Mouse (Mus musculus): ENCODE measurements around the gene Gstt2. TPM values are rescaled to one million over a fixed set of nuclear protein-coding genes. Genes with fewer than 3 reads are reported as not detected.
"Not testable (repeated sequence)": the region's sequence is repeated elsewhere in the genome, so short reads cannot be mapped to it uniquely, and the experiment has no call there.

Gstt2 gene
- polyA plus RNA-seq, 1 experiment from 2014 or later = 53.0 TPM

DNA sequence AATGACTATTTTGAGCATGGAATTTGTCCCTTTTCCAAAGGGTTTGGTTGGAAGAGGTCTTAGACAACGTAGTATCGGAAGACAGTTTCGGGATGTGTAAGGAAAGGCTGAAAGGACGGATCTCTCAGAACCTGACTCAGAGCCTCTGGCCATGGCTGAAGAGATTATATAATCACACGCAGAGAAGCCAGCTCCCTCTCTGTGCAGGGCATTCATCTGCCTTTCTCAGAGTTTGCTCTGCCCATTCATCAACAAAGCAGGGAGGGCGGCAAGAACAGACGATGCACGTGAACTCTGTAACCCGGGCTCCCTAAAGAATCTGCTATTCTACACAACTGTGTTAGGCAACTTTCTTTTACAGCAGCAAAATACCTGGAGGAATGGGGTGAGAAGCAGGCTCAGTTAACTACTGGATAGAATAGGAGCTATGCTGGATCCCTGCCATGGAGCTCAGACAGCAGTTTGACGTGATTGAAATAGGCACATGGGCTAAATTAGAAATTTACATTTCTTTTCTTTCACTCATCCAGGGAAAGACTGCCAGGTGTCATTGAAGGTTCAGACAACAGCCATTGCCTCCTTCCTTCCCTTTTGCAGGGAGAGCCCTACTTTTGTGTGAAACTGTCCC, 36.4 kb upstream of the Gstt2 start:
- H3K9me3 ChIP-seq (ENCODE audit: low read length) = no peaks in the 10 kb centered on the region
- H3K4me2 ChIP-seq (replicated peaks; ENCODE audit: low read depth, low read length) = peak overlapping the region; percentile 71
- no peaks in the 10 kb centered on the region for H3K36me3 ChIP-seq (ENCODE audit: insufficient read depth, low read length)
- no peaks in the 10 kb centered on the region for H3K27me3 ChIP-seq (ENCODE audit: insufficient read depth, low read length)
- WGBS = 46% methylated on average over 10 of the region's 10 CpGs
- H3K9ac ChIP-seq (replicated peaks; ENCODE audit: low read length) = peak overlapping the region; percentile 60; the same call in 1 of the 2 replicates
- H3K4me3 ChIP-seq (ENCODE audit: low read length) = peak overlapping the region; percentile 39
- no peak for ATAC-seq (ENCODE audit: low FRiP score, low TSS enrichment)
- H3K4me1 ChIP-seq (ENCODE audit: insufficient read depth, low read length) = peaks cover 11% of the 10 kb centered on the region; the same call in 1 of the 2 replicates
- peak overlapping the region; percentile 40; the same call in 1 of the 2 replicates for H3K27ac ChIP-seq (ENCODE audit: low read length)

DNA sequence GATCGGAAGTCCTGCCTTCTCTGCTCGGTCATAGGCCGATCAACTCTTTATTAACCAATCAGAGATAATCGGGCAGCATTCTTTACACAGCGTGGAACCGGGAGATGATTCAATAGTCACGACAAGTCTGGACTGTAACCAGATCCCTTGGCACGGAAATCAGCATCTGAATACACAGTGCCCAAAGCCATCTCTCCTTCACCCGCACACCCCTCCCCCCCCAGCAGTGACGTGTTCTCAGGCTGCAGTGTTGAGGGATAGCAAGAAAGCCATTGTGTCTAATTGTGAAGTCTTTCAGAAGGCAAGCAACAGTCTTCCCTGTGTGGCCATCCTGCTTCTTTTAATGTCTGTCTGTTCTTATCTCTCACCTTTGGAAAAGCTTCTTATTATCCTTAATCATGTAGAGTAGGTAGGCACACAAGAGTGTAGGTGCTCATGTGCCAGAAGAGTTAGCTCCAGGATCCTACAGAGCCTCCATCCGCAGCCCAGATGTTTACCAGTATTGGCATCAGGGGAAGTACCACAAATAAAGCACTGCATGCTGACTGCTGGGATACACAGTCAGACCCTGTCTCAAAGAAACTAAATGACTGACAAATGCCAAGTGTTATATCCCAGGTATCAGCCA, 35.8 kb upstream of the Gstt2 start:
- 3% methylated on average over 11 of the region's 11 CpGs for WGBS

GRCm38 (mm10) chr10:75872025-75872914, 35.0 kb upstream of the Gstt2 start:
- H3K9me3 ChIP-seq (ENCODE audit: low read length) = no peaks in the 10 kb centered on the region
- 37% methylated on average over 10 of the region's 10 CpGs for WGBS
- peak overlapping the region; percentile 7 for H3K27ac ChIP-seq (ENCODE audit: low read length)
- no peaks in the 10 kb centered on the region for H3K36me3 ChIP-seq (ENCODE audit: insufficient read depth, low read length)
- H3K4me3 ChIP-seq (ENCODE audit: low read length) = peak overlapping the region; percentile 39
- H3K4me2 ChIP-seq (replicated peaks; ENCODE audit: low read depth, low read length) = peak overlapping the region; percentile 71
- H3K9ac ChIP-seq (replicated peaks; ENCODE audit: low read length) = peak overlapping the region; percentile 63
- H3K4me1 ChIP-seq (ENCODE audit: insufficient read depth, low read length) = peaks cover 11% of the 10 kb centered on the region; the same call in 1 of the 2 replicates
- no peaks in the 10 kb centered on the region for H3K27me3 ChIP-seq (ENCODE audit: insufficient read depth, low read length)
- no peak for ATAC-seq (ENCODE audit: low FRiP score, low TSS enrichment)

More for the DNA sequence above, 35.8 kb upstream of the Gstt2 start:
- peak overlapping the region; percentile 71 for H3K4me2 ChIP-seq (replicated peaks; ENCODE audit: low read depth, low read length)
- peak overlapping the region; percentile 39 for H3K4me3 ChIP-seq (ENCODE audit: low read length)
- H3K9ac ChIP-seq (replicated peaks; ENCODE audit: low read length) = peak overlapping the region; percentile 63
- no peaks in the 10 kb centered on the region for H3K27me3 ChIP-seq (ENCODE audit: insufficient read depth, low read length)
- H3K9me3 ChIP-seq (ENCODE audit: low read length) = no peaks in the 10 kb centered on the region
- ATAC-seq (ENCODE audit: low FRiP score, low TSS enrichment) = peak; percentile 98
- H3K36me3 ChIP-seq (ENCODE audit: insufficient read depth, low read length) = no peaks in the 10 kb centered on the region
- peaks cover 11% of the 10 kb centered on the region; the same call in 1 of the 2 replicates for H3K4me1 ChIP-seq (ENCODE audit: insufficient read depth, low read length)
- peak overlapping the region; percentile 40 for H3K27ac ChIP-seq (ENCODE audit: low read length)

DNA sequence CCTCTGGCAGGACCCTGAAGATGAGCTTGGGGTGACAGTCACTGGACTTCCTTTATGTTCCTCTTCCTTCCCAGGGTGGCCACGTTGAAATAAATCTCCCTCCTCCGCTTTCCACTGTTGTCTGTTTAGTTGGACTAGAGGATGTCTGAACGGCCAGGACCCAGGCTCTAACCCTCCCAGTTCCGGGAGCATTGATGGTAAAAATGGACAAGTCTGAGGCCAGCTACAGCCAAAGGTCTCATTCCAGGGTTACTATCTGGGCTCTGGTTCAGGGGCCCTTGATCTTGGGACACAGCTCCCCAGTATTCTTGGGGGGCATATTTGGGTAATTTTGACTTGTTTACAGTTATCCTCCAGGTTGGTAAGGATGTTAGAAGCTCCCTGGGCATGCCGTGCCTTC, 24.4 kb upstream of the Gstt2 start:
- H3K4me1 ChIP-seq (ENCODE audit: insufficient read depth, low read length) = peaks cover 20% of the 10 kb centered on the region
- no peak overlapping the region for H3K9ac ChIP-seq (replicated peaks; ENCODE audit: low read length)
- no peak overlapping the region for H3K27ac ChIP-seq (ENCODE audit: low read length)
- no peak overlapping the region for H3K4me3 ChIP-seq (ENCODE audit: low read length)
- no peak overlapping the region for H3K4me2 ChIP-seq (replicated peaks; ENCODE audit: low read depth, low read length)
- ATAC-seq (ENCODE audit: low FRiP score, low TSS enrichment) = no peak
- peaks cover 16% of the 10 kb centered on the region for H3K36me3 ChIP-seq (ENCODE audit: insufficient read depth, low read length)
- no peaks in the 10 kb centered on the region for H3K9me3 ChIP-seq (ENCODE audit: low read length)
- 76% methylated on average over 5 of the region's 5 CpGs for WGBS
- no peaks in the 10 kb centered on the region for H3K27me3 ChIP-seq (ENCODE audit: insufficient read depth, low read length)

GRCm38 (mm10) chr10:75860746-75861145, 23.5 kb upstream of the Gstt2 start:
- Histone ChIP-seq H3K9ac (replicated peaks; ENCODE audit: low read length) (peak overlapping the region; percentile 93; the same call in 1 of the 2 replicates), H3K27ac (ENCODE audit: low read length) (peak overlapping the region; percentile 95), H3K36me3 (ENCODE audit: insufficient read depth, low read length) (peaks cover 17% of the 10 kb centered on the region), H3K4me1 (ENCODE audit: insufficient read depth, low read length) (peaks cover 20% of the 10 kb centered on the region), H3K9me3 (ENCODE audit: low read length) (no peaks in the 10 kb centered on the region), H3K27me3 (ENCODE audit: insufficient read depth, low read length) (no peaks in the 10 kb centered on the region), H3K4me3 (ENCODE audit: low read length) (no peak overlapping the region), H3K4me2 (replicated peaks; ENCODE audit: low read depth, low read length) (no peak overlapping the region)
- 40% methylated on average over 7 of the region's 7 CpGs for WGBS
- ATAC-seq (ENCODE audit: low FRiP score, low TSS enrichment) = no peak

DNA sequence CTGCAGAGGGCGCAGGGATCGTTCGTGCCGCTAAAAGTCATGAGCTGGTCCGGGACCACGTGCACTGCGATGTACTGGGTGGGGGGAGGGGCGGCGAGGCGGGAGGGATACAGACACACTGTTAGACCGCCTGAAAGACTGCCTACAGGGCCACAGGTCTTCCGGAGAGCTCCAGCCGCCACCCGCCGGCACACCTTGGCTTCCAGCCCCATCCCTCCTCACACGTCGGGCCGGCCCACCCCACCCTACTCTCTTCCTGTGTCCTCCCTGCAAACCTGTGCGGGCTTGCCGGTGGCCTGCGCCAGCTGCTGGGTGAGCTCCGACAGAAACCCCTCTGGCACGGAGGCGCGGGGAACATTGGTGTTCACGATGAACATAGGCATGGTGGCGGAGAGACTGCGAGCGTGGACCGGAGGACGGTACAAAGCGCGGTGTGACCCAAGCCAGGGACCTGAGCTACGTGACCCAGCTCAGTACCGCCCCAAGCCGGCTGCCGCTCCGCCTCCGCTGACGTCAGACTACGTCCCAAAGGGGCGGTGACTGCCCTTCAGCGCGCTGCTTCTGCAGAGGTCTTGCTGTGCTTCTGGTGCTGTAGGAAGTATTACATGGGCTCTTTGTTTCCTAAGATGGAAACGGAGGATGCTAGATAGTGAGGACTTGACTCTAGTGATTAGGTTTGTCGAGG, 22.7 kb upstream of the Gstt2 start, which contains the start of gene Mif:
Mif (minus strand) TSS at position 455 of the 685 bp plus-strand sequence.
- not testable (repeated sequence) for H3K9me3 ChIP-seq (ENCODE audit: low read length); H3K27me3 ChIP-seq (ENCODE audit: insufficient read depth, low read length)
- Histone ChIP-seq H3K4me1 (ENCODE audit: insufficient read depth, low read length) (peaks cover 20% of the 10 kb centered on the region), H3K36me3 (ENCODE audit: insufficient read depth, low read length) (peaks cover 17% of the 10 kb centered on the region), H3K4me2 (replicated peaks; ENCODE audit: low read depth, low read length) (peak within 1 kb of the TSS; percentile 69), H3K4me3 (ENCODE audit: low read length) (peak within 1 kb of the TSS; percentile 80), H3K27ac (ENCODE audit: low read length) (peak within 1 kb of the TSS; percentile 95), H3K9ac (replicated peaks; ENCODE audit: low read length) (peak within 1 kb of the TSS; percentile 93)
- ATAC-seq (ENCODE audit: low FRiP score, low TSS enrichment) = peak; percentile 96
- WGBS = 1% methylated on average over 43 of the region's 46 CpGs

DNA sequence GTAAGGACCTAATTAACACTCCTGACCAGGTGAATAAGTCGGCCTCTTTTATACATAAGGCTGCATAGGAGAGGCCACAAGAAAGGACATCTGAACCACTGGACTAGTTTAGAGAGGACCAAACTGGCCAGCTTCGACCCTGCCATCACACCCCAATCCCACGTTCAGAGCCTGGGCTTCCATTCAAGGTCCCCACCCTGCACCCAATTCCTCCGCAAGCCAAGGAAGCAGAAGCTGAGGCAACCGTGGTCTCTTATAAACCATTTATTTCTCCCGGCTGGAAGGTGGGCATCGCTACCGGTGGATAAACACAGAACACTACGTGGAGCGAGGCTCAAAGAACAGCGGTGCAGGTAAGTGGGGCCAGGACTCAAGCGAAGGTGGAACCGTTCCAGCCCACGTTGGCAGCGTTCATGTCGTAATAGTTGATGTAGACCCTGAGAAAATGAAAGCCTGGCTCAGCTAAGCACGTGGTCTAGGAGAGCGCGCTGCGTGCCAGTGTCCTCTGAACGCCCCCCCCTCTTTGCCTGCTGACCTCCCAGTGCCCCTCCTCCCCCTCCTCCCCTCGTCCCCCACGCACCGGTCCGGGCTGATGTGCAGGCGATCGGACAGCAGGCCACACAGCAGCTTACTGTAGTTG, 22.0 kb upstream of the Gstt2 start:
- H3K4me2 ChIP-seq (replicated peaks; ENCODE audit: low read depth, low read length) = peak overlapping the region; percentile 69
- ATAC-seq (ENCODE audit: low FRiP score, low TSS enrichment) = peak; percentile 70
- H3K27me3 ChIP-seq (ENCODE audit: insufficient read depth, low read length) = no peaks in the 10 kb centered on the region
- H3K27ac ChIP-seq (ENCODE audit: low read length) = peak overlapping the region; percentile 95
- H3K9ac ChIP-seq (replicated peaks; ENCODE audit: low read length) = peak overlapping the region; percentile 93
- H3K4me1 ChIP-seq (ENCODE audit: insufficient read depth, low read length) = peaks cover 20% of the 10 kb centered on the region
- WGBS = 2% methylated on average over 20 of the region's 27 CpGs
- peaks cover 17% of the 10 kb centered on the region for H3K36me3 ChIP-seq (ENCODE audit: insufficient read depth, low read length)
- no peaks in the 10 kb centered on the region for H3K9me3 ChIP-seq (ENCODE audit: low read length)
- peak overlapping the region; percentile 80 for H3K4me3 ChIP-seq (ENCODE audit: low read length)

DNA sequence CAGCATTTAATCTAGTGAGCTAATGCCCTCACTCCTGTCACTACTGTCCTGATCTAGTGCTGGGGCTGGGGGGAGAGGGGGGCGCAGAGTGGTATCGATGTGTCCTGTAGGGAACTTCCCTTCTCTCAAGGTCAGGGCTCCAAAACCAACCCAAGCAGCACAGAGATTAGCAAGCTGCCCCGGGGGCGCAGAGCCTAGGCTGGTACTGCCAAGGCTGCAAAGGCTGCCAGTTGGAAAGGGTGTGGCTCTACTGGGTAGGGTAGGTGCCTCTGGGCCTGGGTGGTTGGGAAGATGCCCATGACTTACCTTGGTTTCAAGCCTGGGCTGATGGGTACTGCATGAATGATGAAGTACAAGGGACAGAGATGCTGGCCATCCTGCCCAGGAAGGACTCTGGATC, 20.4 kb upstream of the Gstt2 start:
- Histone ChIP-seq H3K27me3 (ENCODE audit: insufficient read depth, low read length) (no peaks in the 10 kb centered on the region), H3K36me3 (ENCODE audit: insufficient read depth, low read length) (peaks cover 17% of the 10 kb centered on the region), H3K9me3 (ENCODE audit: low read length) (no peaks in the 10 kb centered on the region), H3K9ac (replicated peaks; ENCODE audit: low read length) (no peak overlapping the region), H3K4me2 (replicated peaks; ENCODE audit: low read depth, low read length) (no peak overlapping the region), H3K4me3 (ENCODE audit: low read length) (no peak overlapping the region), H3K4me1 (ENCODE audit: insufficient read depth, low read length) (peaks cover 20% of the 10 kb centered on the region), H3K27ac (ENCODE audit: low read length) (no peak overlapping the region)
- no peak for ATAC-seq (ENCODE audit: low FRiP score, low TSS enrichment)
- WGBS = 87% methylated on average over 4 of the region's 4 CpGs

DNA sequence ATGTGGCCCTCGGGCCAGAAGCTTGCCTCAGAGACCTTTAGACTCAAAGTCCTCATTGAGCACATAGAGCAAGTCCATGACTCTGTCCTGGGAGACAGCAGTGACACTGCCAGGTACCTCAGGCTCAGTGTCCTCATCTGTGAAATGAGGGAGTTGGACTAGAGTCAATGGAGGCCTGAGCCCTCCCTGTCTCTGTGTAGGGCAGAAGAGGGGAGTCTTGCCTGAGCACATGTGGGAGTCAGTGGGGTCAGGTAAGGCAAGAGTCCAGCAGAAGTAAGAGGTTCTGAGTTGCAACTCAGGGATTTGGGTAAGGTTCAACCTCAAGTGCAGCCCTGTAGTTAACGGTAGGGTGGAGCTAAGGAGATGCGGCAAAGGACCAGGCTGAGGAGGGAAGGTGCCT, 19.8 kb upstream of the Gstt2 start:
- no peak overlapping the region for H3K27ac ChIP-seq (ENCODE audit: low read length)
- ATAC-seq (ENCODE audit: low FRiP score, low TSS enrichment) = no peak
- peaks cover 17% of the 10 kb centered on the region for H3K36me3 ChIP-seq (ENCODE audit: insufficient read depth, low read length)
- H3K9me3 ChIP-seq (ENCODE audit: low read length) = no peaks in the 10 kb centered on the region
- H3K4me3 ChIP-seq (ENCODE audit: low read length) = no peak overlapping the region
- no peak overlapping the region for H3K4me2 ChIP-seq (replicated peaks; ENCODE audit: low read depth, low read length)
- H3K9ac ChIP-seq (replicated peaks; ENCODE audit: low read length) = no peak overlapping the region
- 72% methylated on average over 3 of the region's 3 CpGs for WGBS
- H3K27me3 ChIP-seq (ENCODE audit: insufficient read depth, low read length) = no peaks in the 10 kb centered on the region
- H3K4me1 ChIP-seq (ENCODE audit: insufficient read depth, low read length) = peaks cover 20% of the 10 kb centered on the region

Data from kidney, embryonic 16.5 days (tissue).